Mouse (Mus musculus) gastrocnemius, adult 8-10 months (tissue): ENCODE data around the gene Rps27a. TPM values are rescaled to one million over a fixed set of nuclear protein-coding genes. Genes with fewer than 3 reads are reported as not detected.

Experiments
- DNase-seq, 2 experiments: peaks; one replicate each; pipeline ENCODE4 v3.0.0; 2022; ENCODE audit warnings: low spot score in 2 of 2
- total RNA-seq, 4 experiments: library from RNA; stranded (reverse); gene quantifications; 2 replicates each; pipeline ENCODE4 v1.2.4; 2022

Gene Rps27a
- total RNA-seq, 4 experiments from 2014 or later = 401 to 487 (median 425) TPM

GRCm38 (mm10) chr11:29514325-29514681 lies 33.6 kb downstream of the Rps27a start:
- DNase-seq = no peak

DNA sequence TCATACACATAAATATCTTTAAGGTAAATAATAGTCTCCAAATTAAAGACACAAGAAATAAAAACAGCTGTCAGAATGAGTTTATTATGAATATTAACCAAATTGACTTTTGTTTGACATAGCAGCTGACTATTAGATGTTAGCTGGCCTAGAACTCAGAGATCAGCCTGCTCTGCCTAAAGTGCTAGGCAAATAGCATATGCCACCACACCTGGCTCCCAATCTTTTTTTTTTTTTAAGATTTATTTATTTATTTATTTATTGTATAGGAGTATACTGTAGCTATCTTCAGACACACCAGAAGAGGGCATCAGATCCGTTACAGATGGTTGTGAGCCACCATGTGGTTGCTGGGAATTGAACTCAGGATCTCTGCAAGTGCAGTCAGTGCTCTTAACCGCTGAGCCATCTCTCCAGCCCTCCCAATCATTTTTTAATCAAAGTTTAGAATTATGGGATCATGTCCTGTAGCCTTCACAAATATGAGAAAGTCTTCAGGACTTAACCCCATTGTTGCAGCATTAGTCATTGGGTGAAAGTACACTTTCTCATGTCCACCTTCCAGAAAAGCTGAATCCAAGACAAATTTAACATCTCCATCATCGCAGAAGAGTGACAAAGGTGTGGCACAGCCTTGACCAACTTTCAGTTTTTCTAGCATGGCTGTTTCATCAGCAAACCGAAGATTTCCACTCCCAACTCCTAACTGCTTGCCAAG lies 34.9 kb downstream of the Rps27a start:
- no peak for DNase-seq

DNA sequence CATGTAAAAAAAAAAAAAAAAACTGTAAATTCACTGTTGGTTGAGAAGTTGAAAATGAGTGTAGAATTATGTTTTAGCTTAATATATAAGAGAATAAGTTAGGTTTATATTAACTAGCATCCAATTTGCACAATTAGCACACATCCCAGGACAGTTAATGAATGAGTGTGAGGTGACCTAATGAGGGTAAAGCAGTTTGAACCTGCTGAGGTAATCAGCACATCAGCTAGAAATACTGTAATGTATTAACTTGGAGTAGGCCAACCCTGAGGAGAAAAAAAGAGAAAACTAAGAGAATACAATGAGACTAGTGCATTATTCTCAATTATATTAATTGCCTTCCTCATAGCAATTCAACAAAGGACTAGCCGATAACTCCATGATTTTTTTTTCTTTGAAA lies 38.5 kb downstream of the Rps27a start:
- no peak for DNase-seq

- no peak for DNase-seq
Observed at GRCm38 (mm10) chr11:29504899-29505625, 42.8 kb downstream of the Rps27a start.

DNA sequence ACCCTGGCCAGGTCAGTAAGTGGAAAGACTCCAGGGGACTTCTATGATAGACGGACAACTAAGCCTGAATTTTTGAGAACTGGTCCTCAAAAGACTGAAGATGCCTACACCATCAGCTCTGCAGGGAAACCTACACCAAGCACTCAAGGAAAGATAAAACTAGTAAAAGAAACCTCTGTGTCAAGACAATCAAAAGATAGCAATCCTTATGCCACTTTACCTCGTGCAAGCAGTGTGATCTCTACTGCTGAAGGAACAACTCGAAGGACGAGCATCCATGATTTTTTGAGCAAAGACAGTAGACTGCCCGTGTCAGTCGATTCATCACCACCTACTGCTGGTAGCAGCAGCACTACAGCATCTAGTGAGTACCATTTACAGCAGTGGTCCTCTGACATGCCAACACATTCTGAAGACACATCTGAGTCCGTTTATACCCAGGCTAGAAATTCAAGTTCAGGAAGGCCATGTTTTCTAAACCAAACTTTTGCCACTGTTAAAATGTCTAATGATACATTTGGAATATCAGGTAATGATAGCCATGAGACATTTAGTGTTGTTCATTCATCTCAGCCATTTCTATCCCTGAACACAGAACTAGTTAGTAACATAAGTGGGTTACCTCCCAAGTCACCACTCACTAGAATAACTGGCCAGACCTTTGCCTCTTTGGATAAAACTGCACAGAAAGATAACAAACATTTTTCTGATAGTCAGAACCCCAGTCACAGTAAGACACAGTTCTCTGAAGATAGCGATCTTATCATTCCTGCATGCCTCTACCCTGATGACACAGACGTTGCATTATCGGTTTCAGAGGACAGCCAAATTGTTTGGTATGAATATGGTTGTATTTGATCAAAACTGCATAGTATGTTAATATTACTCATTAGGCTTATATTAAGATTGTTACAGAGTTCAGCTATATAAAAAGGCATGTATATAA lies 43.7 kb downstream of the Rps27a start:
- no peak for DNase-seq

- no peak for DNase-seq
Observed at GRCm38 (mm10) chr11:29496962-29497361, 50.9 kb downstream of the Rps27a start.

Other genes starting within 250 kb of the Rps27a start
- gene Ccdc88a, start 174.5 kb downstream of the Rps27a start, total RNA-seq = 1 to 10 TPM; 1.4 to 2.9 (median 1.5) TPM
- gene Prorsd1, start 33.1 kb downstream of the Rps27a start, total RNA-seq = 10 to 100 TPM; 22.5 to 27.0 (median 23.8) TPM
- 10 to 100 TPM; 20.3 to 25.4 (median 24.8) TPM for gene Mtif2, start 21.7 kb downstream of the Rps27a start, total RNA-seq
- not detected for gene Clhc1, start 159 bp downstream of the Rps27a start, total RNA-seq
- gene Rtn4, start 144.8 kb upstream of the Rps27a start, total RNA-seq = 100 to 1,000 TPM; 621 to 893 (median 770) TPM